Mouse (Mus musculus) lung, adult 2 months (tissue): ENCODE results near the gene Tmcc2. TPM values are rescaled to one million over a fixed set of nuclear protein-coding genes. Genes with fewer than 3 reads are reported as not detected.
A peak's percentile ranks its signal among the peaks of the same experiment; 100 is the strongest.

ENCODE experiments used
- DNase-seq: peaks from one replicate; pipeline ENCODE4 v3.0.0; 2022
- H3K4me1 ChIP-seq: fragments of 200-500 bp; 2 replicates; pipeline ENCODE4 v1.6.1; 2011; ENCODE audit warnings: low read length; ENCODE audit not compliant: control insufficient read depth, insufficient read depth
- H3K4me3 ChIP-seq: fragments of 200-500 bp; replicated peaks from 2 replicates; pipeline ENCODE3; 2011; ENCODE audit warnings: low read depth, mild to moderate bottlenecking, control low read depth, low read length; ENCODE audit errors: extremely low read depth
- CTCF ChIP-seq: fragments of 200-500 bp; IDR thresholded peaks from 2 replicates; pipeline ENCODE4 v1.5.1; 2011; ENCODE audit warnings: mild to moderate bottlenecking, low read length, control low read depth; ENCODE audit not compliant: insufficient read depth
- POLR2A ChIP-seq: fragments of 200-500 bp; IDR thresholded peaks from 2 replicates; pipeline ENCODE4 v1.6.1; 2011; ENCODE audit warnings: low read depth, mild to moderate bottlenecking, control low read depth, low read length, borderline replicate concordance; ENCODE audit errors: extremely low read depth
- WGBS: fragments of 180-500 bp; shearing (Covaris S2); methylation state at CpG from one replicate; pipeline ENCODE4 v1.1.7; 2018; 5-methylcytosine and 5-hydroxymethylcytosine counted together
- polyA plus RNA-seq: library from polyadenylated mRNA; depleted of rRNA; stranded (reverse); fragments of >200 nt; gene quantifications from 2 replicates; pipeline ENCODE4 v1.2.3, GENCODE M21; 2012

Gene Tmcc2
- polyA plus RNA-seq, 1 experiment: 135 TPM

DNA sequence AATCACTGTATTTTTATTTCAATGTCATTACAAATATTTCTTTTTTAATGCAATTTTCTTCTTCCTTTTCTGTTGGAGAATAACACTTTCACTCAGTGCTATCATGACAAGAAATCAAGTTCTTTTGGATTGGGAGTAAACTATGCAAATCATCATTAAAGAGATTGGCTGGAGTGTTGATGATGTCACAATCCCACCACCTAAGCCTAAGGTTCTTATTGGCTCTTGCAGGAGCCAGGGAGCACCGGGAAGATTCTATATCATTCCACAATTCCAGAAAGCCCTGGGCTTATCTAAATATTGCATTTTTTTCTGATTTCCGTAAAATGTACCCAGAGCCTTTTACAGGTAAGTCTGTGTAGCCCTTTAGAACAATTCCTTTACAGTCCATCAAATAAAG lies 5.6 kb upstream of the Tmcc2 start:
- Histone ChIP-seq H3K4me1 (no peaks in the 10 kb centered on the region), H3K4me3 (no peak overlapping the region)
- no peak for TF ChIP-seq CTCF
- DNase-seq: no peak
- WGBS: 50% methylated on average over 2 of the region's 2 CpGs

DNA sequence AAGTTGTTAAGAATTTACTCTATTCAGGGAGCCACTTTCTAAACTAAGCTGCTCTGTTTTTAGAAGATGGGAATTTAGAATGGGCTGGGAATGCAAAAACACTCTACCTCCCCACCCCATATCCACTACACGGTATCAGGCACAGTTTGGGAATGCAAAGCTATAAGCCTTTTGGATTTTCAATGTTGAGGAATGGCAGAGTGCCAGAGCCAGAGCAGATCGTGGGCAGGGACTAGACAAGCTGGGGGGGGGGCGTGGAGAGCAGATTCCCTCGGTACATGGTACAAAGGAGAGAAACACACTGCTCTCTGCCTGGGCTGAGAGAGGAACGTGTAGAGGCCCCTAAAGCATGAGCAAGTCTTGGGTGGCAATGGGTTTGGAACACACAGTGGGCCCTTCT lies 1.8 kb upstream of the Tmcc2 start:
- no peak for DNase-seq
- H3K4me3 ChIP-seq: no peak overlapping the region
- no peaks in the 10 kb centered on the region for H3K4me1 ChIP-seq
- 65% methylated on average over 5 of the region's 5 CpGs for WGBS
- TF ChIP-seq POLR2A (no peak), CTCF (no peak)

DNA sequence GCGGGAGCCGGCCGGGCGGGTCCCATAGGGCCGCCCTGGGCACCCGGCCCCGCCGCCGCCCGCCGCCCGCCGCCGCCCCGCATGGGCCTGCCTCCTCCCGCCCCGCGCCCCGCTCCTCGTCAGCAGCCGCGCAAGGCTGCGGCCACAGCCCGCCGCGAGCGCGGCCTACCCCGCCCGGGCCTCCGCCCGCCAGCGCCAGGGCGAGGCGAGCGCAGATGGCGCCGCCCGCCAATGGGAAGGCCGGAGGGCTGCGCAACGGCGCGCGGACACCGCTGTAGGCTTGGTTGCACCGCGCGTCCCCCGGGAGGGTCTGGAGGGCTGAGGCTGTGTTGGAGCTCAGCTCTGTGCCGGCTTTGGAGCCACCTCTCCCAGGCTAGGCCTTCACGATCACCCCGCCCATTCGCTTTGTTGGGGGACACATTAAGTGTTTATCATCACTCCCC lies 520 bp upstream of the Tmcc2 start:
- peak overlapping the region; percentile 65 for H3K4me3 ChIP-seq
- no peaks in the 10 kb centered on the region for H3K4me1 ChIP-seq
- 1% methylated on average over 53 of the region's 54 CpGs for WGBS
- TF ChIP-seq CTCF: no peak
- TF ChIP-seq POLR2A: peak; percentile 60; the same call in 1 of the 2 replicates
- DNase-seq: peak; percentile 58

DNA sequence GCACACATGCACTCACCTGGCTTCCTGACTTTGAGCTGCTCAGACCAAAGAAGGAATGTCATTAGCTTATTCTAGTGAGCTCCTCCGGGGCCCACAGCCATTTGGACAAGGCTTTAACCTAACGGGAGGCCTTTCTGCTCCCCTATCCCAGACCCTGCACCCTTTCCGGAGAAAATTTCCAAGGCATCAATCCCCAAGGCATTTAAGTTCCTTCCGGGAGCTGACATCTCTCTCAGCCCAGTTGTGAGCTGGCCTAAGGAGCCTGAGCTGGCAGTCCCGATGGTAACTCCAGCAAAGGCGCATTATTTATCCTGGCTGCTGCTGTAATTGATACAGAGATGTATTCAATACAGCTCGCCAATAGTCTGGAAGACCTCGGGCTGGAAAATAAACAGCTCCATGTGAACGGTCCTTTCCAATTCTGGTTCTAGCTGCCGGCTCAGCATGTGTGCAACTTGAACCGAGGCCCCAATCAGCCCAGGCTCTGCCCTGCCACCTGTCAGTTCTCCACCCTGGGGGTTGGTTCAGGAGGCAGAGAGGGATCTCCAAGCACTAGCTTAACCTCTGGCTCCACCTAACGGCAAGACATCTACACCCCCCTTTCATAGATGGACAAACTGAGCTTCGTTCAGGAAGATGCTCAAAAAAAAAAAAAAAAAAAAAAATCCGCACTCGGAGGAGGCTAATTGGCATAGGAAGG lies 1.0 kb downstream of the Tmcc2 start:
- WGBS: 14% methylated on average over 15 of the region's 15 CpGs
- TF ChIP-seq CTCF: peak; percentile 75
- peak; percentile 70; the same call in 1 of the 2 replicates for TF ChIP-seq POLR2A
- DNase-seq: peak; percentile 57
- H3K4me1 ChIP-seq: peaks cover 7% of the 10 kb centered on the region
- peak overlapping the region; percentile 65 for H3K4me3 ChIP-seq

DNA sequence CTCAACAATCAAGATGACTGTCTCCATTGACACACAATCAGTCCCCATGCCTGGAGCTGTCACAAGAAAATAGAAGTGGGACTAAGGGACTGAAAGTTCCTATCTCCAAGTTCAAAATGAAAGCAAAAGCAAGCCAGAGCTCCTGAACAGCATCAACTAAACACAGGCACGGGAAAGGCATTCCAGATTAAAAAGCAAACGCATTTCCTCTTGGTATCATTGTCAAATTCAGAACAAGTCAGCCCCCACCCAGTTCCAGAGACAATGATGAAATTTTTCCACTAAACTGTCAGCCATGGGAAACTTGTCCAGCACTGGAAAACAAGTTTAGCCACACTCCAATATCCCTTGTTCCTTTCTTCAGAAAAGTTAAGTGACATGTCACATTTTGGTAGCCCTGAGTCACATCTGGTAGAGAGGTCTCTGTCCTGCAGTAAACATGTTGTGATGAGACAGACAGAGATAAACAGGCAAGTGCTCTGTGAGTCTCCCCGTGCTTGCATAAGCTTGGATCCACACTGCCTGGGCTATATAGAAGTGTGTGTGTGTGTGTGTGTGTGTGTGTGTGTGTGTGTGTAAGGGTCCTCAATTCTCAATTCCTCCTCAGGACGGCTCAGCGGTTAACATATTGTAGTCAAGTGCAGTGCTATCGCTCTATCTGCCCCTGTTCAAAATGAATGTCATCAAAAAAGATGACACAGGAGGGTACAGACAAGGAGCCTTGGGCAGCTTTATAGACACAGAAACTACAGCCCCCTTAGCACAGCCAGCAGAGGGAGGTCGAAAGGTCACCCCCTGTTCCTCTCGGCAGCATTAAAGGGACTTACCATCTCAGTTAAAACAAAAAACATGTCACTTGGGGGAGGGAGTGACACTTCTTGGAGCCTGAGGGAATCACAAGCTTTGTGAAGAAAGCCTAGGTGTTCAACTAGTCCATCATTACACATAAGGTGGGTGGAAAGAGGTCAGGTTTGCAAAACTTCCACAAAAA lies 2.0 kb downstream of the Tmcc2 start:
- peaks cover 13% of the 10 kb centered on the region for H3K4me1 ChIP-seq
- WGBS: 39% methylated on average over 8 of the region's 8 CpGs

DNA sequence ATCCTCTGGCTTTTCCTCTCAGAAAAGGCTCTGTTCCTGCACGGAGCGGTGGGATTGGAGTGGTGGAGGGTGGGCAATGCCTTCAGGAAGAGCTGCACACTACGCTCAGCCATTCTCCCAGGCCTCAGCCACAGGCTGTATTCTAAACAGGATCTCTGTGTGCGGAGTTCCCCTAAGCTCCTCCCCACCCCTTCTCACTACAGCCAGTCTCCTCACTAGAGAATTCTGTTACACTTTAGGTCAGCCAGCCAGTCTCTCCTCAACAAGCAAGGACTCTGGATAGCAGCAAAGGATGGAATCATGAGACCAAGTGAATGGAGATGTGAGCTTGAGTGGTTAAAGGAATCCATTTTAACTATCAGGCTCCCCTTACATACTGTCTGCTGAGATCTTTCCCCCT lies 3.1 kb downstream of the Tmcc2 start:
- WGBS: 27% methylated on average over 4 of the region's 4 CpGs
- TF ChIP-seq CTCF (no peak), POLR2A (peak; percentile 78; the same call in 1 of the 2 replicates)
- H3K4me3 ChIP-seq: peak overlapping the region; percentile 34
- peaks cover 17% of the 10 kb centered on the region for H3K4me1 ChIP-seq
- DNase-seq: peak; percentile 27

More for the DNA sequence above, 2.0 kb downstream of the Tmcc2 start:
- H3K4me3 ChIP-seq: peak overlapping the region; percentile 57
- peak; percentile 19 for DNase-seq
- TF ChIP-seq CTCF: no peak

DNA sequence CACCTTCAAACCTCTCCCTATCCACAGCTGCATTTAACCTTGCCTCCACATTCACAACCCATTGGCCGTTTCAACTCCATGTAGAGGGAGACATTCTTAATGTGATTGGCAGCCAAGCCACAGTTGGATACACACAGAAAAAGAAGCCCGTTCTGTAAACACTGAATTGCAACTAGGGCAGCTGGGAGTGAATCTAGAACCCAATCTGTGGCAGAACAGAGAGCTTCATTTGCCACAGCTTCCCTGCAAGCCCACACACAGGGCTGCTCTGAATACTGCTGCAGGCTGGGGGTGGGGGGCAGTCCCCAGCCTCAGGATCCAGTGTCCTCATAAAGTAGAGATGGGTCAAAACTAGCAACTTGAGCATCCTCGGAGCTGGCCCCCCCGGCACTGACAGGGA lies 4.8 kb downstream of the Tmcc2 start:
- Histone ChIP-seq H3K4me3 (no peak overlapping the region), H3K4me1 (peaks cover 17% of the 10 kb centered on the region)
- no peak for TF ChIP-seq CTCF
- no peak for TF ChIP-seq POLR2A
- 54% methylated on average over 4 of the region's 4 CpGs for WGBS
- DNase-seq: no peak

DNA sequence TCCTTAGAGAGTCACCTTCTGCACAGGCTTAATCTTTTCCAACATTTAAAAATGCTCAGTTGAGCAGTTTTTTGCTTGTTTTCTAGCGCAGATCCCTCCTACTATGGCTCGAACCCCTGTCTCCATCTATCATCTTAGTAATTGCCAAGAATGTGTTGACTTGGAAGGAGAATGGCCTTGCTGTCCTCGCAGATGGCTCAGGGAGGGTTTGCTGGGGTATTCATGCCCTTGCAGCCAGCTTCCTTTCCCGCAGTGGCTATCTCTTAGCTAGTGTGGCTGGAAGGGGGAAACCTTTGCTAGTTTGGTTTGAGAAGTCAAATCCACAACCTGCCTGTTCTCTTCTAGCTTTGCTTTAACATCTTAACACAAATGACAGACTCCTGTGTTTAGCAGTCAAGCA lies 5.4 kb downstream of the Tmcc2 start:
- no peak overlapping the region for H3K4me3 ChIP-seq
- no peak for DNase-seq
- WGBS: 53% methylated on average over 4 of the region's 4 CpGs
- no peak for TF ChIP-seq CTCF
- no peak for TF ChIP-seq POLR2A
- peaks cover 17% of the 10 kb centered on the region for H3K4me1 ChIP-seq

DNA sequence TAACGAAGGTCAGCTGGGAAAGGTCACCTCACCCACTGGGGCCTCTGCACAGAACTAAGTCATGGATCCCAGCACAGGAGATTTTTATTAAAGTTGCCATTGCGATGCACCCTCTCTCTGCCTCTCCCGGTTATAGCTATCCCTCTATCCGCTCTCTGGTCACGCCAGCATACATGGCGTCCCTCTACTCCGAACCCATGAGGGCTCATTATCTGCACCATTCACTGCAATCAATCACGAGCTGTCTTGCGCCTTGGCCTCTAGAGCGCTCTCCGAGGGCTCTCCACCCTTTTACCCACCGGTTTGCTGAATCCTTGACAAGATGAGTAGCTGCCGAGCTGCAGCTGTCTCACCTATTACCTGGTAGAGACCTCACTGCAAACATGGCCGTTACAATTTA lies 5.8 kb downstream of the Tmcc2 start:
- TF ChIP-seq CTCF (no peak), POLR2A (no peak)
- DNase-seq: no peak
- 70% methylated on average over 14 of the region's 14 CpGs for WGBS
- no peak overlapping the region for H3K4me3 ChIP-seq
- peaks cover 17% of the 10 kb centered on the region for H3K4me1 ChIP-seq

DNA sequence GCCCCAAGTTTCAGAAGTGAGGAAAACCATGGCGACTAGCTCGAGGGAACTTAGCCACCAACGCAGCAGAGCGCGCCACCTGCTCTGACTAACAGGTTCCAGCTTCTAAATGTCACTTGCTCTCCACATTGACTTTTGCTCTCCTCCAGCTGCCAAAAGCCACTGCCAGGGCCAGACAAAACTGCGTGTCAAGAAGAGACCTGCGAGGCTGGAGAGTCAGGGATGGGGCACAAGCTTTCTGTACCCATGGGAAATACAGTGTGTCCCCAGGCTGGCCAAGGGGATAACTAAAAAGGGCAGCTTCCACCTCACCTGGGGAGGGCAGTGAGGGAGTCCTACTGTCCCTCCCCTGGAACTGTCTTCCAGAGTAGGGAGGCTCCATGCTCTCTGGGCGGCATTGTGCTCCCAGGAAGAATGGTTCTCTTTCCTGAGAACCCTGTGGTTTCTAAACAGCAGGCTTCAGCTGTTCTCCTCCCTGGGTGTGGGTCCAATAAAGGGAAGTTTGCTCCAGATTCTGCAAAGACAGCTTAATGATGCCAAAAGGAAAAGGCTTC lies 7.0 kb downstream of the Tmcc2 start:
- peaks cover 24% of the 10 kb centered on the region for H3K4me1 ChIP-seq
- H3K4me3 ChIP-seq: no peak overlapping the region
- DNase-seq: peak; percentile 27
- 70% methylated on average over 8 of the region's 8 CpGs for whole genome bisulfite sequencing
- TF ChIP-seq CTCF (no peak), POLR2A (0 out of 2 replicates have a peak, but pooled peaks have one; percentile 6)
